16 mouse cellular contexts compared by ENCODE assay signal in genomic region chr16:9742443-9742842, GRCm38 (mm10).
"Had no signal": no experiment of that assay in that cellular context is flagged by ENCODE, and none has a peak within 500 bp of the region (broad histone marks: within the 10 kb centered on the region; RNA-seq: fewer than 3 reads in every experiment).

No protein-coding gene starts in this region.

- H3K27me3 ChIP-seq: lung, embryonic 15.5 days; megakaryocyte, embryonic 14.5 days; midbrain, embryonic 13.5 days; midbrain, embryonic 15.5 days; neural tube, embryonic 12.5 days; stomach, embryonic 15.5 days had no signal

- H3K9ac ChIP-seq: lung, embryonic 15.5 days; midbrain, embryonic 13.5 days; midbrain, embryonic 15.5 days; neural tube, embryonic 12.5 days; stomach, embryonic 15.5 days had no signal

- H3K36me3 ChIP-seq: lung, embryonic 15.5 days; midbrain, embryonic 13.5 days; midbrain, embryonic 15.5 days; neural tube, embryonic 12.5 days; stomach, embryonic 15.5 days had no signal

- H3K4me1 ChIP-seq: lung, embryonic 15.5 days; megakaryocyte, embryonic 14.5 days; midbrain, embryonic 13.5 days; midbrain, embryonic 15.5 days; neural tube, embryonic 12.5 days; stomach, embryonic 15.5 days had no signal

- DNase-seq: lung, adult 2 months; lung, postnatal 14 days; lung, postnatal 36 days; thymus, adult 18-20 months; thymus, postnatal 14 days; thymus, postnatal 36 days had no signal

- H3K27ac ChIP-seq: lung, embryonic 15.5 days; macrophage; midbrain, embryonic 13.5 days; midbrain, embryonic 15.5 days; neural tube, embryonic 12.5 days; stomach, embryonic 15.5 days; stomach, postnatal 0 days had no signal

- H3K9me3 ChIP-seq: lung, embryonic 15.5 days; midbrain, embryonic 13.5 days; midbrain, embryonic 15.5 days; neural tube, embryonic 12.5 days; stomach, embryonic 15.5 days had no signal

- H3K4me2 ChIP-seq: lung, embryonic 15.5 days; midbrain, embryonic 11.5 days; midbrain, embryonic 13.5 days; midbrain, embryonic 15.5 days; neural tube, embryonic 12.5 days; stomach, embryonic 15.5 days had no signal

- ATAC-seq: lung, postnatal 0 days; midbrain, embryonic 13.5 days; midbrain, embryonic 15.5 days had no signal

- H3K4me3 ChIP-seq: lung, embryonic 15.5 days; megakaryocyte, embryonic 14.5 days; midbrain, embryonic 13.5 days; midbrain, embryonic 15.5 days; neural tube, embryonic 12.5 days; stomach, embryonic 15.5 days had no signal
